In genomic region chr2:29247386-29247785, GRCm38 (mm10) we compare ENCODE assay signal across 17 mouse cellular contexts. TPM values are rescaled to one million over a fixed set of nuclear protein-coding genes. Genes with fewer than 3 reads are reported as not detected.
DNase-seq lines count a peak whose midpoint lies in the region; TF ChIP-seq lines count a peak whose summit lies in the region.
"Had no signal": no experiment of that assay in that cellular context is flagged by ENCODE, and none has a peak within 500 bp of the region (broad histone marks: within the 10 kb centered on the region; RNA-seq: fewer than 3 reads in every experiment).

No protein-coding gene starts in this region.

- no peak for TF ChIP-seq RAD21 in CH12.LX (IDR thresholded peaks at IDR 0.05; ENCODE audit: low read depth, low read length)

- H3K36me3 ChIP-seq in CH12.LX (replicated peaks in 1 of 2; ENCODE audit: control insufficient read depth in 1 of 2, insufficient read depth in 1 of 2, low read length in 1 of 2), result no peaks in the 10 kb centered on the region
- no peaks in the 10 kb centered on the region for H3K36me3 ChIP-seq in megakaryocyte, embryonic 14.5 days (replicated peaks; ENCODE audit: low read length)
- no peaks in the 10 kb centered on the region for H3K36me3 ChIP-seq in heart, adult 2 months (ENCODE audit: control insufficient read depth, insufficient read depth, low read length)
- H3K36me3 ChIP-seq: hindbrain, embryonic 12.5 days; limb, embryonic 12.5 days; liver, embryonic 12.5 days had no signal

- no peak overlapping the region for H3K4me3 ChIP-seq in layer of hippocampus, adult 2 months
- no peak overlapping the region for H3K4me3 ChIP-seq in CH12.LX (replicated peaks in 1 of 3; ENCODE audit: low read depth in 2 of 3, low read length in 2 of 3, poor library complexity in 1 of 3)
- peak overlapping the region; percentile 56 for H3K4me3 ChIP-seq in megakaryocyte, embryonic 14.5 days (replicated peaks)
- H3K4me3 ChIP-seq in heart, adult 2 months, result no peak overlapping the region
- H3K4me3 ChIP-seq: hindbrain, embryonic 12.5 days; limb, embryonic 12.5 days; liver, embryonic 12.5 days had no signal

- WGBS in heart, adult 2 months, result 56% methylated on average over 2 of the region's 2 CpGs

- in situ Hi-C loops in CH12.LX (cut with MboI; ENCODE audit: low pct_ligation_motif_present, low pct_unique_long_range_greater_than_20kb, low sequenced_read_pairs), result loop anchor here (10.0 kb wide), 1 partner anchor 53 kb away; no protein-coding TSS in a partner anchor

- peaks cover 28 to 40% of the 10 kb centered on the region in 2 experiments for H3K4me1 ChIP-seq in CH12.LX (ENCODE audit: control insufficient read depth in 1 of 2, insufficient read depth in 2 of 2)
- H3K4me1 ChIP-seq in megakaryocyte, embryonic 14.5 days, result peaks cover 47% of the 10 kb centered on the region
- no peaks in the 10 kb centered on the region for H3K4me1 ChIP-seq in heart, adult 2 months (ENCODE audit: control insufficient read depth, insufficient read depth, low read length)

- peaks cover 9% of the 10 kb centered on the region for H3K9me3 ChIP-seq in CH12.LX (replicated peaks; ENCODE audit: low read length)
- peaks cover 9% of the 10 kb centered on the region for H3K9me3 ChIP-seq in megakaryocyte, embryonic 14.5 days
- H3K9me3 ChIP-seq: liver, embryonic 12.5 days had no signal

- TF ChIP-seq EP300 in CH12.LX (IDR thresholded peaks at IDR 0.05; ENCODE audit: low read length), result no peak
- no peak for TF ChIP-seq EP300 in heart, adult 2 months (IDR thresholded peaks at IDR 0.05; ENCODE audit: insufficient read depth, low read depth, low read length)

- no peaks in the 10 kb centered on the region for H3K79me2 ChIP-seq in CH12.LX (replicated peaks; ENCODE audit: control insufficient read depth, extremely low read depth, insufficient read depth, poor library complexity, severe bottlenecking)
- H3K79me2 ChIP-seq in heart, adult 2 months (replicated peaks; ENCODE audit: control insufficient read depth, insufficient read depth, low read length), result no peaks in the 10 kb centered on the region

- dilution Hi-C loops in CH12.LX (cut with MboI; ENCODE audit: extremely low pct_ligation_motif_present, extremely low pct_unique_long_range_greater_than_20kb, low sequenced_read_pairs), result no loop called here

- peak overlapping the region; percentile 18; the same call in 1 of the 2 replicates for H3K27ac ChIP-seq in layer of hippocampus, adult 2 months
- H3K27ac ChIP-seq in CH12.LX (ENCODE audit: insufficient read depth, low read depth), result peak overlapping the region; percentile 92
- no peak overlapping the region for H3K27ac ChIP-seq in heart, adult 2 months
- H3K27ac ChIP-seq: hindbrain, embryonic 12.5 days; limb, embryonic 12.5 days; liver, embryonic 12.5 days had no signal

- intact Hi-C loops in heart, adult 2 months (cut with DNase I), result no loop called here

- peak overlapping the region; percentile 58 for H3K4me2 ChIP-seq in CH12.LX (ENCODE audit: insufficient read depth, low read depth, poor library complexity, severe bottlenecking)
- H3K4me2 ChIP-seq: hindbrain, embryonic 12.5 days; limb, embryonic 12.5 days; liver, embryonic 12.5 days had no signal

- H3K27me3 ChIP-seq in CH12.LX (replicated peaks), result peaks cover 80% of the 10 kb centered on the region
- peaks cover 97% of the 10 kb centered on the region for H3K27me3 ChIP-seq in megakaryocyte, embryonic 14.5 days (replicated peaks)
- 0 out of 2 replicates have a peak, but pooled peaks cover 1% of the 10 kb centered on the region for H3K27me3 ChIP-seq in heart, adult 2 months (ENCODE audit: control insufficient read depth, insufficient read depth, low read length)

- DNase-seq in layer of hippocampus, adult 2 months (ENCODE audit: low spot score in 2 of 2), result no peak
- no peak for DNase-seq in layer of hippocampus, adult 18-20 months (ENCODE audit: low spot score in 2 of 2)
- DNase-seq in CD4-positive, CD25-positive, alpha-beta regulatory T cell, adult 2 months (ENCODE audit: low read depth, low spot score), result peak; percentile 5
- DNase-seq in CH12.LX (ENCODE audit: extremely low read depth), result no peak
- no peak for DNase-seq in thymus, postnatal 0 days (ENCODE audit: low spot score)
- no peak for DNase-seq in heart, adult 2 months
- DNase-seq: gastrocnemius, postnatal 10 days; kidney, adult 9 months; kidney, postnatal 36 days; lung, adult 2 months; lung, postnatal 4 days; right cerebral cortex, postnatal 4 days; thymus, adult 2 months had no signal

- no peak overlapping the region for H3K9ac ChIP-seq in CH12.LX (ENCODE audit: insufficient read depth, low read depth)
- H3K9ac ChIP-seq in heart, adult 2 months (ENCODE audit: low read depth, low read length), result no peak overlapping the region
- H3K9ac ChIP-seq: hindbrain, embryonic 12.5 days; limb, embryonic 12.5 days; liver, embryonic 12.5 days had no signal

- no peak for TF ChIP-seq CTCF in layer of hippocampus, adult 2 months (conservative IDR thresholded peaks at IDR 0.05)
- TF ChIP-seq CTCF in CH12.LX (conservative IDR thresholded peaks at IDR 0.05 in 1 of 2, IDR thresholded peaks at IDR 0.05 in 1 of 2; ENCODE audit: low read depth in 2 of 2, low read length in 2 of 2), result no peak
- TF ChIP-seq CTCF in heart, adult 2 months (IDR thresholded peaks at IDR 0.05), result no peak

- no peak for TF ChIP-seq POLR2A in CH12.LX (IDR thresholded peaks at IDR 0.05; ENCODE audit: low read depth, low read length)
- TF ChIP-seq POLR2A in heart, adult 2 months (IDR thresholded peaks at IDR 0.05; ENCODE audit: insufficient read depth, low read depth, low read length), result no peak

TF ChIP-seq in CH12.LX, 34 proteins besides CTCF, POLR2A, EP300 and RAD21:
- TF ChIP-seq HCFC1 (IDR thresholded peaks at IDR 0.05; ENCODE audit: low read depth, low read length) (no peak), CHD1 (IDR thresholded peaks at IDR 0.05; ENCODE audit: low read depth, low read length) (no peak), IRF4 (IDR thresholded peaks at IDR 0.05; ENCODE audit: low read depth, low read length) (no peak), ETS1 (conservative IDR thresholded peaks at IDR 0.05; ENCODE audit: low read depth, low read length) (no peak), TCF12 (IDR thresholded peaks at IDR 0.05; ENCODE audit: low read depth, low read length) (peak; percentile 3; the same call in 1 of the 2 replicates), MEF2A (IDR thresholded peaks at IDR 0.05; ENCODE audit: borderline replicate concordance, low read depth, low read length) (no peak)

RNA-seq across cellular contexts. Expression of gene Ntng2, which starts 5.4 kb away (rescaled TPM):
- total RNA-seq in layer of hippocampus, adult 2 months (2021), result 100 to 1,000 TPM; 111 TPM
- total RNA-seq in layer of hippocampus, adult 18-20 months (2021), result 100 to 1,000 TPM in 1 of 2 experiments, 10 to 100 TPM in 1; 94.3 to 102 TPM
- total RNA-seq in CH12.LX (2012; rRNA removed) (1.3 and 3.8 TPM in 2 replicates), CH12.LX (2014; rRNA removed) (not detected in 2 replicates)
- polyA plus RNA-seq in CH12.LX (2012; ENCODE audit: insufficient read length, low read depth), result 0.50 and 0.53 TPM in 2 replicates
- 3.1 TPM in 1 of 2 replicates, not detected in the other for polyA plus RNA-seq in megakaryocyte, embryonic 14.5 days (2012; ENCODE audit: insufficient read depth, low replicate concordance)
- 0.18 and 0.28 TPM in 2 replicates for polyA plus RNA-seq in thymus, postnatal 0 days (2015; fragmentation: Nextera tagmentation; extraction: Ambion mirVana)
- total RNA-seq in heart, adult 2 months (2021), result 1 to 10 TPM; 7.0 to 7.9 TPM
- polyA plus RNA-seq in heart, adult 2 months (2012; rRNA removed), result 9.7 and 17.1 TPM in 2 replicates
- polyA plus RNA-seq: liver, embryonic 12.5 days had no signal

Comparison
In these comparisons a context has a peak if more than half of its experiments do, and no peak if none do; other contexts are left out.
1. RNA of gene Ntng2, which starts 5.4 kb away (total RNA-seq): 111 TPM in layer of hippocampus, adult 2 months and 94.3 to 102 TPM in layer of hippocampus, adult 18-20 months; 7.0 to 7.9 TPM in heart, adult 2 months and 1.3 to 3.8 TPM in CH12.LX; every median in the first group is over 10 times any median in the second.